Mouse (Mus musculus): Measurements from ENCODE around the gene Rps6.

GRCm38 (mm10) chr4:86845384-86845783 is 11.8 kb downstream of the Rps6 start:
- TF ChIP-seq CTCF (IDR thresholded peaks at IDR 0.05; ENCODE audit: borderline replicate concordance, control insufficient read depth, extremely low read depth, insufficient read depth, low read length, poor library complexity), result no peak
- no peak for TF ChIP-seq POLR2A (IDR thresholded peaks at IDR 0.05; ENCODE audit: control insufficient read depth, extremely low read depth, insufficient read depth, low read length, poor library complexity)

Data from thymus, adult 2 months (tissue).